Mouse (Mus musculus): Measurements from ENCODE around the gene Golgb1.

GRCm38 (mm10) chr16:36874583-36875275, at the start of gene Golgb1, which contains the start of gene Eaf2:
- TF ChIP-seq CTCF (IDR thresholded peaks at IDR 0.05; ENCODE audit: extremely low read depth, insufficient read length, insufficient replicate concordance, low read depth, low read length) (no peak), POLR2A (IDR thresholded peaks at IDR 0.05; ENCODE audit: low read depth, low read length) (peak; percentile 39; the same call in 1 of the 2 replicates)

Data from small intestine, adult 2 months (tissue).